Mouse (Mus musculus) hindbrain, embryonic 16.5 days (tissue): ENCODE data around the gene Mup9. TPM values are rescaled to one million over a fixed set of nuclear protein-coding genes. Genes with fewer than 3 reads are reported as not detected.
"Not testable (repeated sequence)": the region's sequence is repeated elsewhere in the genome, so short reads cannot be mapped to it uniquely, and the experiment has no call there.

Experiments
- ATAC-seq: fragments of 200-750 bp; cut with Nextera tagmentation; 2 replicates; pipeline ENCODE4 v1.8.0; 2017; ENCODE audit warnings: moderate TSS enrichment, moderate library complexity
- H3K27ac ChIP-seq: fragments of 300-500 bp; sonication (generic); 2 replicates; pipeline ENCODE4 v1.5.1; 2014; ENCODE audit warnings: low read depth, mild to moderate bottlenecking, control low read depth, low read length, moderate library complexity
- H3K27me3 ChIP-seq: fragments of 300-500 bp; sonication (generic); replicated peaks from 2 replicates; pipeline ENCODE4 v1.6.1; 2014; ENCODE audit warnings: low read length; ENCODE audit not compliant: control insufficient read depth, insufficient read depth
- H3K36me3 ChIP-seq: fragments of 300-500 bp; sonication (generic); 2 replicates; pipeline ENCODE4 v1.6.1; 2014; ENCODE audit warnings: mild to moderate bottlenecking, low read length, moderate library complexity, mixed read lengths; ENCODE audit not compliant: control insufficient read depth, insufficient read depth
- H3K4me1 ChIP-seq: fragments of 300-500 bp; sonication (generic); 2 replicates; pipeline ENCODE4 v1.6.1; 2014; ENCODE audit warnings: low read depth, low read length; ENCODE audit not compliant: control insufficient read depth, insufficient read depth
- H3K4me2 ChIP-seq: fragments of 300-500 bp; sonication (generic); 2 replicates; pipeline ENCODE4 v1.6.1; 2014; ENCODE audit warnings: mild to moderate bottlenecking, low read length, control low read depth, moderate library complexity
- H3K4me3 ChIP-seq: fragments of 300-500 bp; sonication (generic); 2 replicates; pipeline ENCODE4 v1.5.1; 2014; ENCODE audit warnings: mild to moderate bottlenecking, low read length, control low read depth, moderate library complexity
- H3K9ac ChIP-seq: fragments of 300-500 bp; sonication (generic); 2 replicates; pipeline ENCODE4 v1.6.1; 2014; ENCODE audit warnings: low read depth, mild to moderate bottlenecking, control low read depth, low read length, moderate library complexity
- H3K9me3 ChIP-seq: fragments of 300-500 bp; sonication (generic); 2 replicates; pipeline ENCODE4 v1.6.1; 2014; ENCODE audit warnings: mild to moderate bottlenecking, low read length, moderate library complexity; ENCODE audit not compliant: control insufficient read depth
- WGBS: fragments of 180-500 bp; shearing (Covaris S2); extraction: QIAGEN DNeasy Blood & Tissue Kit; methylation state at CpG from one replicate; pipeline ENCODE4 v1.1.7; 2014; 5-methylcytosine and 5-hydroxymethylcytosine counted together
- polyA plus RNA-seq: library from polyadenylated mRNA; unstranded; fragments of >200 nt; fragmentation: Nextera tagmentation; extraction: Ambion mirVana; gene quantifications from 2 replicates; pipeline ENCODE4 v1.2.1, GENCODE M21; 2015

The Mup9 gene
- polyA plus RNA-seq: not detected in 2 replicates

- whole genome bisulfite sequencing: 92% methylated on average over 3 of the region's 3 CpGs
Measured at GRCm38 (mm10) chr4:60421852-60422251, at the start of gene Mup9. Gene Mup9, minus strand, starts transcription at chr4:60421952.

More at GRCm38 (mm10) chr4:60421852-60422251, at the start of gene Mup9:
- H3K27me3 ChIP-seq, H3K4me3 ChIP-seq, H3K4me1 ChIP-seq, ATAC-seq, H3K9me3 ChIP-seq, H3K27ac ChIP-seq, H3K36me3 ChIP-seq, H3K9ac ChIP-seq, H3K4me2 ChIP-seq: not testable (repeated sequence)

Other genes starting within 250 kb of the Mup9 start
- not detected in 2 replicates for gene Mup8, start 199.4 kb downstream of the Mup9 start, polyA plus RNA-seq
- not detected in 2 replicates for gene Mup1, start 80.0 kb upstream of the Mup9 start, polyA plus RNA-seq
- not detected in 2 replicates for gene Mup10, start 160.2 kb upstream of the Mup9 start, polyA plus RNA-seq
- not detected in 2 replicates for gene Mup11, start 240.5 kb upstream of the Mup9 start, polyA plus RNA-seq